Mouse (Mus musculus): ENCODE results near the gene Usp32. TPM values are rescaled to one million over a fixed set of nuclear protein-coding genes. Genes with fewer than 3 reads are reported as not detected.

Usp32 gene
- total and polyA plus RNA-seq, 3 experiments, result 1.7 to 51.6 (median 39.9) TPM

GRCm38 (mm10) chr11:85123267-85123992, 16.5 kb downstream of the Usp32 start:
- no peak for DNase-seq

GRCm38 (mm10) chr11:85122073-85122472, 17.9 kb downstream of the Usp32 start:
- DNase-seq, result no peak

- DNase-seq, result no peak
These were observed 22.8 kb downstream of the Usp32 start for GRCm38 (mm10) chr11:85117160-85117559.

GRCm38 (mm10) chr11:85116084-85116844, 23.7 kb downstream of the Usp32 start:
- DNase-seq, result no peak

- DNase-seq, result no peak
These were observed 30.0 kb downstream of the Usp32 start for GRCm38 (mm10) chr11:85109957-85110356.

- DNase-seq, result no peak
These were observed 32.7 kb downstream of the Usp32 start for GRCm38 (mm10) chr11:85107217-85107616.

- no peak for DNase-seq
These were observed 34.1 kb downstream of the Usp32 start for GRCm38 (mm10) chr11:85105836-85106235.

GRCm38 (mm10) chr11:85103763-85104162, 36.2 kb downstream of the Usp32 start:
- no peak for DNase-seq

GRCm38 (mm10) chr11:85095116-85095515, 44.8 kb downstream of the Usp32 start:
- DNase-seq, result peak; percentile 47

GRCm38 (mm10) chr11:85086253-85086652, 53.7 kb downstream of the Usp32 start:
- no peak for DNase-seq

- DNase-seq, result no peak
These were observed 72.1 kb downstream of the Usp32 start for GRCm38 (mm10) chr11:85067871-85068270.

GRCm38 (mm10) chr11:85058562-85058961, 81.4 kb downstream of the Usp32 start:
- DNase-seq, result no peak

- DNase-seq, result no peak
These were observed 82.4 kb downstream of the Usp32 start for GRCm38 (mm10) chr11:85057544-85057943.

- no peak for DNase-seq
These were observed 83.1 kb downstream of the Usp32 start for GRCm38 (mm10) chr11:85056901-85057300.

GRCm38 (mm10) chr11:85055561-85055960, 84.4 kb downstream of the Usp32 start:
- no peak for DNase-seq

GRCm38 (mm10) chr11:85039256-85039655, 100.7 kb downstream of the Usp32 start:
- DNase-seq, result no peak

- DNase-seq, result no peak
These were observed 126.8 kb downstream of the Usp32 start for GRCm38 (mm10) chr11:85013121-85013520.

- DNase-seq, result peak; percentile 15
These were observed 136.4 kb downstream of the Usp32 start for GRCm38 (mm10) chr11:85003566-85003965.

GRCm38 (mm10) chr11:84995241-84995640, 144.7 kb downstream of the Usp32 start:
- DNase-seq, result no peak

- DNase-seq, result no peak
These were observed 147.0 kb downstream of the Usp32 start for GRCm38 (mm10) chr11:84992996-84993395.

GRCm38 (mm10) chr11:84988341-84988919, 151.5 kb downstream of the Usp32 start:
- no peak for DNase-seq

GRCm38 (mm10) chr11:84985421-84985820, 154.5 kb downstream of the Usp32 start:
- DNase-seq, result no peak

- DNase-seq, result no peak
These were observed 159.3 kb downstream of the Usp32 start for GRCm38 (mm10) chr11:84980697-84981096.

All from adrenal gland, adult 2 months (tissue).